Mouse (Mus musculus) thymus, adult 2 months (tissue): ENCODE measurements around the gene Fyb2.

ENCODE experiments used
- CTCF ChIP-seq: fragments of 200-500 bp; IDR thresholded peaks from 2 replicates; pipeline ENCODE4 v1.5.1; 2012; ENCODE audit warnings: mild to moderate bottlenecking, control low read depth, low read length, moderate library complexity, borderline replicate concordance; ENCODE audit not compliant: control insufficient read depth, poor library complexity, insufficient read depth; ENCODE audit errors: extremely low read depth
- POLR2A ChIP-seq: fragments of 200-500 bp; IDR thresholded peaks from 2 replicates; pipeline ENCODE4 v1.6.1; 2012; ENCODE audit warnings: mild to moderate bottlenecking, low read length, control low read depth, moderate library complexity; ENCODE audit not compliant: control insufficient read depth, poor library complexity, insufficient read depth; ENCODE audit errors: extremely low read depth

- TF ChIP-seq CTCF (no peak), POLR2A (no peak)
Observed at GRCm38 (mm10) chr4:104934997-104935396, 21.7 kb downstream of the Fyb2 start.
